Mouse (Mus musculus) megakaryocyte, adult 5-6 weeks (primary cell): Measurements from ENCODE around the gene Itga8. TPM values are rescaled to one million over a fixed set of nuclear protein-coding genes. Genes with fewer than 3 reads are reported as not detected.

Source experiments
- ATAC-seq: 2 replicates; pipeline ENCODE4 v1.8.0; 2016; ENCODE audit warnings: mild to moderate bottlenecking, inconsistent platforms; ENCODE audit not compliant: poor library complexity, severe bottlenecking
- total RNA-seq, 2 experiments: library from RNA; stranded (forward) in 1 of 2; stranded (reverse) in 1 of 2; fragments of 153-499, 151-499 nt in 1 of 2; fragments of 221-1000, 200-1000 nt in 1 of 2; gene quantifications; 2 replicates each; pipeline versions ENCODE4 v1.2.3 to v1.2.4; 2015 to 2017

The Itga8 gene
- total RNA-seq, 2 experiments from 2014 or later = 8.9 to 11.4 TPM

DNA sequence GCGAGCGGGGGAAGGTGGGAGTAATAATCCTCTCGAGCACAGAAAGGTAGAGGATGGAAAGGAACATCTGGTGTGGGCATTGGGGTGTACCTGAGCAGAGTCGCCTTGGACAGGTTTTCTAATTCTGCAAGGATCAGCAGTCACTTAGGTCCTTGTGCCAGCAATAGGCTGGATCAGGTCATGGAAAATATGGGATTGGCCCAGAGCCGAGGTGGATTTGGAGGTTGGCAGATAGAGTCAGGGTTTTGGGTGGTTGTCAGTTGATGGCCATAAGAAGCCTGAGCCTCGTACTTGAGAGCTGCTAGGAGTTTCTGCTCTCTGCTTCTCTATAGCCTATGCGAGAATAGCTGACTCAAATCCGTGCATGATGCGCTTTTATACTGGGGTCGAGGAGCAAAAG is 98.5 kb downstream of the Itga8 start:
- no peak for ATAC-seq

GRCm38 (mm10) chr2:12198699-12199098 is 103.0 kb downstream of the Itga8 start:
- no peak for ATAC-seq

GRCm38 (mm10) chr2:12198214-12198613 is 103.5 kb downstream of the Itga8 start:
- ATAC-seq = no peak

DNA sequence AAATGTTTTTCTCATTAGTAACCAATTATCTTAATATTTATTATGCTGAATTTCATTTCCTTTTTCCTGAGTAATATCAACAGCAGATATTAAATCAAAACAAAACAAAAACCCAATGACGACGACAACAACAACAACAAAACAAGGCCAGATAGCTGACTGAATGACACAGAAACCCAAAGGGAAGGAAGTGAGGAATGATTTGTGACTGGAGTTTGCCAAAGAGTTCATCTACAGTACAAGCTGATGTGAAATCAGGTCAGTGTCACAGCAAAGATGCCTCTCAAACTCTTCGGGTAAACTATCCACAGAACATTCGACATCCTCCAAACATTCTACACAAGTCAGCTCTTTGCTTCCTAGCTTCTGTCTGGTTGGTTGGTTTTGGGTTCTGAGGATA is 104.0 kb downstream of the Itga8 start:
- no peak for ATAC-seq

DNA sequence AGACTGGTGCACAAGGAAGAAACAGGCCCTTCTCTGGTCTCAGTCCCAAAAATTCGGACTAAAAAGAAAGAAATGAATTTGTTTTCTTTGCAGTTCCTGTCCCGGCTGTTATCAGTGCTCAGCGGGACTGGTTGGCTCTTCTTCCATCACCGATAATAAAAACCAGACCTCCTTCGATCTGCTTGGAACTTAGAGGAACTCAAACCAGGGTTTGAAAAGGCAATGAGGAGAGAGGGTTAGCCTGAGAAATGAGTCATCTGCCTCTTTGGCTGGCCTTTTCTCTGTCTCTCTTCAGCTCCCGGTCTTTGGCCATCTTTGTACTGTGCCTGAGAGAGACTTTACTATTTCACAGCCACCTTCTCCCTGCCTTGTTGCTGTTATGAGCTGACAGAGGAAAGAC is 112.7 kb downstream of the Itga8 start:
- no peak for ATAC-seq

- ATAC-seq = no peak
Observed at GRCm38 (mm10) chr2:12187646-12188045, 114.1 kb downstream of the Itga8 start.

DNA sequence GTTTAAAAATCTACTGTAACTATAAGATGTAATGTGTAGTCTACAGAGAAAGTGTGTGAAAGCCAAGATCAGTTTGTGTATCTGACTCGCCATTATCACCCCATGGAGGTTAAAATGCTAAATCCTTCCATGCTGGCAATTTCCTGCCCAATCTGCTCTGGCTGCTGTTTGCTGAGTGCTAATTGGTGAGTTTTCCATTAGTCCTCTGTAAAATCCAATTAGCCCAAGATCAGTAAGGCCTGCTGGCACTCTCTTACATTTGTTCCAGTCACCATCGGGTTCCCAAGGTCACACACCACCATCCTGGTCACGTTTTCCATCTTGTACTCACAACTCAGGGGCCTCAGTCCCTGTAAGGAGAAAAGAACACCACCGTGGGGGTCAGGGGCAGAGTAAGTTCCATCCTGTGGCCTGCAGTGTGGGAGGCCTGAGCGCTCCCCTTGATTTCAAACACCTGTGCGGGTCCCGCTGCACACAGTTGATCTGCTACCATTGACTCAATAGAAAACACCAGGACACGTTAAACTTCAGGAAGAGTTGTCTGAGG is 119.2 kb downstream of the Itga8 start:
- no peak for ATAC-seq

DNA sequence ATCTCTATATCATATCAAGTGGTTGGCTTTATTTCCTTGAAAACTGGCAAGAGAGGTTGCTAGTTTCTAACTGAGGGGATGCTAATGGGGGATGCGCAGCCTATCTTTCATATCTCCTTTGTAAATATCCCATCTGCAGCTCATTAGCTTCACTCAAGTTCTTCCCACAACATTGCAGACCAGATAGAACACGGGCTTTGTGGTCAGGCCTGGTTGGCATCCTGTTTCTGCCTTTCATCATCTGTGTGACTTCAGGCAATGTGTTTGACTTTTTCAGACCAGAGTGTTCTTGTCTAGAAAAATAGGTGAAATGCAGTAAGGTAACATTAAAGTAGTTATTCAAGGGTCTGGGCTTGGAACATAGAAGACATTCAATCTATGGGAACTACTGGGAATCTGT is 121.1 kb downstream of the Itga8 start:
- peak; percentile 57; the same call in 1 of the 2 replicates for ATAC-seq

DNA sequence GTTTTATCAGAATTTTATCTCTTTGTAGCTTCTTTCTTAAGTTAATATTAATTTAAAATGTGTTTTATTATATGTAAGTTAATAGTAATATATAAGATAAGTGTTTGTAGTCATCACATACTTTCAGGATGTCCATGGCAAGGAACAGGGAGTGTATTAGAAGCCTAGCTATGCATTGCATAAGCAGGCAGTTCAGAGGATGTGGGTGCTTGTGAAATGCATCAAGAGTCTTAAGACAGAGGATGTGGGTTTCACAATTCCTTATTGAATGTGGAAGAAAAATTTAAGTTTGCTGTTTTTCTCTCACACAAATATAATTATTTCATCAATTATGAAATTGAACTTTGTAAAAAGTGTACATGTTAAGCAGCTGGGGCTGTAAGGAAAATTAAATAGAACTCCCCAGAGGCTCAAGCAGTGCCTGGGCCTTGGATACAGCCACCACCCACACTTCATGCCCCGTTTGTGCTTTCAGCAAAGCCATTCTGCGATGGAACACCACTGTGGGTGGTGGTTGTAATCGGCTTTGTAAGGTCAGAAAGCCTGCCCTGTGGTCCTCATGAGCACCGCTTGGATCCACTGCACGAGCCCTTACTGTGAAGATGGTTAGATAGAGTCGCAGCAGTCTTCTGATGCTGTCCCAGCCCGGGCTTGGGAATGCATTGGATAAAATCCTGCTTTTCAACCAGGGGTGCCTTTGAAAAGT is 126.8 kb downstream of the Itga8 start:
- ATAC-seq = peak; percentile 96

GRCm38 (mm10) chr2:12170221-12170620 is 131.5 kb downstream of the Itga8 start:
- no peak for ATAC-seq

DNA sequence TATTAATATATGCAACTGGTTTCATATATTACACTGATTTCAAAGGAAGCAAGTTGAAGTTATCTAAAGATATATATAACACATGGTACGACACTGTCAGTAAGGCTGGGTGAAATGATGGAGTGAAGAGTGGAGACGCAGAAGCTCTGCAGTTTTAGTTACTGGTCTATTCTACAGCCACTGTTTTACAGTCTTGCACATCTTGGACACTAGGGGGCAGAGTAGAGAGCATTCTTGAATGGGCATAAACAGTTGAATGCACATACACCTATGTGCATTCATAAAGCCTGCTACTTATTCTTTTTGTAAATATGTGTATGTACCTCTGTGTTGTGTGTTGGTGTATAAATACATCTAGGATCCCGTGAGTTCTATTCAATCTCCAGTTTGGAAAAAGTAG is 141.2 kb downstream of the Itga8 start:
- peak; percentile 88 for ATAC-seq

- ATAC-seq = no peak
Observed at GRCm38 (mm10) chr2:12157001-12157400, 144.7 kb downstream of the Itga8 start.

DNA sequence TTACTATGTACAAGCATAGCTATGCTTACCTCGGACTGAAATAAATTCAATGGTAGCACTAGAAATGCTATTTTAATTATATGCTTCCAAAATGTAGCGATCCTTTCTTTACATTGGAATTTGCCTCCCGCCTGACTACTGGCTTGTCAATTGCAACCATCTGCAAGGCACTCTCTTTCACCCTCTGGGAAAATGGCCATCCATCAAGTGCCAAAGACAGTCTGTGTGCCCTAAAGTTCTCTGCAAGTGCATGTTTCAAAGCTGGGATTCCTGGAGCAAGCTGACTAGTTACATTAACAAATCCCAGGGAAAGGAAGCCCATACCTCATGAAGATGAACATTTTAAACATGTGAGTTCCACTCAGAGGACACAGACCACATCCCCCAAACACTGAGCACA is 145.3 kb downstream of the Itga8 start:
- ATAC-seq = no peak

- ATAC-seq = no peak
Observed at GRCm38 (mm10) chr2:12154676-12155075, 147.0 kb downstream of the Itga8 start.

DNA sequence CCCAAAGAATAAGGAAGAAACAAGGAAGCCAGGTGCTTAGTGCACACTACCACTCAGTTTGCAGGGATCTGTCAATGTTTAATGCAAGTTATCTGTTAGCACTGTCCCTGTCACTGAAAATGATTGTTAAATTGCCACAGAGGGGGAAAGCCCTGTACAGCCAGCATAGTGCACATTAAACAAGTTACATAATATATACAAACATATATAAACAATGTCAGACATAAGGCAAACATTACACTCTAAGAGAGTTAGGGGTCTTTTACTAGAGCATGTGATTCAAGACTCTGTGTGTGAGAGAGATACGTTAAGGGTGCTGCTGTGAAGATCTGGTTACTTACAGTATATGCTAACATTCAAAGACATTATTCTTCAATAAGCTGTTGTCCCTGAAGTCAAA is 148.2 kb downstream of the Itga8 start:
- no peak for ATAC-seq

GRCm38 (mm10) chr2:12147902-12148301 is 153.8 kb downstream of the Itga8 start:
- ATAC-seq = no peak

- ATAC-seq = no peak
Observed at GRCm38 (mm10) chr2:12146612-12147011, 155.1 kb downstream of the Itga8 start.

DNA sequence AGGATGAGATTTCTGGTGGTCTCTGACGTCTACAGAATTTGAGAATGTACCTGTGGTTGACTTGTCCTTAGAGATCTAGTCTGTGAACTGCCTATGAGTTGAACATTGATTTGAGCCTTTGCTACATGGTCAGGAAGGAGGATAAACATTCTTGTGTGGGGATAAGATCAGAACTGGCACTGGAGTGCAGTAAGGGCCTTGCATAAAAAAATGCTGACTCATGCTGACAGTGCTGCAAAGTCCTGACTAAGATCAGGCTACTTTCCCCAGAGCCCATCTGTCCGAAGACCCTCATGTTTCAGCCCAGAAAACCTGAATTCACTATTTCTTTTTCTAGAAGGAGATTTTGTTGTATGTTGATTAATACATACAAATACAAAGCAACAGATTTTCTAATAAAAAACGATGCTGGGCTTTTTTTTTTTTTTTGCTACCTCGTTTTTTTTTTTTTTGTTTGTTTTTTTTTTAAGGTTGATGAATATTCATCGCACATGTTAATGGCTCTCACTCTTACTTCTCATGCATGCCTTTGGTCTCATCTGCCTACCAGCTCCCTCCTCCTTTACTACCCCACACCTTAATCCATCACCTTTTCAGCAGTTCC is 162.9 kb downstream of the Itga8 start:
- ATAC-seq = no peak

- ATAC-seq = no peak
Observed at GRCm38 (mm10) chr2:12126580-12126979, 175.1 kb downstream of the Itga8 start.

- peak; percentile 87 for ATAC-seq
Observed at GRCm38 (mm10) chr2:12115479-12115878, 186.2 kb downstream of the Itga8 start.

DNA sequence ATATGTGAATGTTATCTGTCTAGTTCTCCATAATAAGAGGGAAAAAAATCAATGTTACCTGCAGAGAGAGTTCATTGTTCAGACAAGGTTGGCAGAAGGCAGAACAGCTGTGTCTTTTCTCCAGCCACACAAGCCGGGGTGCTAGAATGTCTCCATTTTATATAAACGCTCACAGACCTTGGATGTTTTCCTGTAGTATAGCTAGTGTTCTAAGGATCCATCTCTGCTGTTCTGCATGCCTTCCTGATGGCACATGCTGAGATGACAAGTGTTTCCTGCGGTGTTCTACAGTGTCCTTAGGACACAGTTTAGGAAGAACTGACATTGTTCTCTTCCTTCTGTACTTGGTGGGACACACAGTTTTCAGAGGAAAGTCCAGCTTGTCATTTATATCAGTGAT is 192.4 kb downstream of the Itga8 start:
- ATAC-seq = no peak

DNA sequence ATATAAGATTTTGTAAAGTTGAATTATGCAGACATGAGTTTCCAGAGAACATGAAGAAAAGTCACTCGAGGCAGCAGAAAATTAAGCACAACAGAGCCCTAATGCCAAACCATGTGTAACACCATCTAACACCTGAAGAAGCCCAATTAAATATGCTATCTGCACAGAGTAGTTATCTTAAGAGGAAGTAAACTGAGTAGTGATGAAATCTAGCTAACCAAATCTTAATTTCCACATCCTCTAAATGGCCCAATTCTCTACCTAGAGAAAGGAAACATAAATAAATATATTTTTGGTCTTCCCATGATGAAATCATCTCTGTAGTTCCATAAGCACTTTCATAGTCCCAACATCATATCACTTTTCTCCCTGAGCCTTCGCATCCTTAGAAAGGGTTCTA is 193.4 kb downstream of the Itga8 start:
- ATAC-seq = peak; percentile 94
